Mouse (Mus musculus) mouse trophoblast stem cell (cell line): ENCODE results near the gene Polr2c.

ENCODE experiments used
- in situ Hi-C, 2 experiments: fragments of 300-500 bp; cut with MseI, MboI; formaldehyde crosslinking; loops; 2 replicates in 1 of 2; 3 replicates in 1 of 2; pipeline ENCODE4 v1.15.1; 2025

Gene Polr2c

GRCm38 (mm10) chr8:94880742-94881141, 23.5 kb downstream of the Polr2c start:
- in situ Hi-C loops, result no loop called here

- in situ Hi-C loops, result no loop called here
Observed at GRCm38 (mm10) chr8:94888383-94889036, 31.3 kb downstream of the Polr2c start.

DNA sequence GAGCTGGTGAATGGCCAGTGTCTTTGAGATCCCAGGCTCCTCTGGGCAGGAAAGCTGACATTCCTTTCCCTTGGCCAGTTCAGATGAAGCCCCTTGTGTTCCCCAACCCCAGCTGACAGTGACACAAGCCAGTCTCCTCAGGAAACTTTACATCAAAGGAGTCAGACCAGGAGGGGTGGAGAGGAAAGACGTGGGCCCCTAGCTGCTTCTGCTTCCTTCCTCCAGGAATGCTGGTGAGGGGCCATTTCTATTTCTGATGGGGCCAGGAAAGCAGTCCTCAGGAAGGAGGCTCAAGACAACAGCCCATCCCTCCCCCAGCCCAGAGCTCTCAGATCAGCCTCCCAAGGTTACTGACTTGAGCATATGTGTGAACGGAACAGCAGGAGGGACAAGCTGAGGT, 35.7 kb downstream of the Polr2c start:
- in situ Hi-C loops, result no loop called here

DNA sequence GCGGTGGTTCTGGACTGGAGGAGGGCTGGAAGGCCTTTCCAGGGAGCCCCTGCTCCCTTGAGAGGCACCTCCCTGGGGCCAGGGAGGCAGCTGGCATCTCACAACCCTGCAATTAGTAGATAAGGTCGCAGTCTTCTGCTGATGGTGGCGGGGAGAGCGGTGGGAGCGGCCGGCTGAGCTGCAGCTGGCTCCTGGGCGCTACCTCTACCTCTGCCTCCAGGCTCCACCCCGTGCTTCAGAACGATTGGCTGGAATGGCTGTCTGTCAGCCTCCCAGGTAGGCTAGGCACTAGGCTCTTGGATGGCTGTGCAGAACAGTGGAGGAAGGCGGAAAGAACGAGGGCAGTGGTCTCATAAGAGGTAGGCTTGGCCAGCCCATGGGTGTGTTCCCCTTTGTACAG, 42.0 kb downstream of the Polr2c start:
- in situ Hi-C loops, result no loop called here

DNA sequence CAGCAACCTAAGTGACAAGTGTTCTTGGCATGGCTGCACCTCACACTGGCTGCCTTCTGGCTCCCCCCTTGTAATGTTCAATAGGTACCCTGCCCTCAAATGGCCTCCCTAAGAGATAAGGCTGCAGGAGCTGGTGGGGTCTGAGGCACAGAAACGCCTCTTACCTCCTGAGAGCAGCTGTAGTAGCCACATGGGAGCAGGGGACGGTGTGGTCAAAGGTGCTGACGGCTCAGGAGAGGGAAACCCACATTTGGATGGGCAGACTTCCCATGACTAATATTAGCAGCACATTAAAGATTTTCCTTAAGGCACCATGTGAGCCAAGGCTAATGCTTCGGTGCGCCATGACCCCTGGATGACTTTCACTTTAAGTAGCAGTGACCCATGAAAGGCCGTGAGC, 43.4 kb downstream of the Polr2c start:
- in situ Hi-C loops, result no loop called here

DNA sequence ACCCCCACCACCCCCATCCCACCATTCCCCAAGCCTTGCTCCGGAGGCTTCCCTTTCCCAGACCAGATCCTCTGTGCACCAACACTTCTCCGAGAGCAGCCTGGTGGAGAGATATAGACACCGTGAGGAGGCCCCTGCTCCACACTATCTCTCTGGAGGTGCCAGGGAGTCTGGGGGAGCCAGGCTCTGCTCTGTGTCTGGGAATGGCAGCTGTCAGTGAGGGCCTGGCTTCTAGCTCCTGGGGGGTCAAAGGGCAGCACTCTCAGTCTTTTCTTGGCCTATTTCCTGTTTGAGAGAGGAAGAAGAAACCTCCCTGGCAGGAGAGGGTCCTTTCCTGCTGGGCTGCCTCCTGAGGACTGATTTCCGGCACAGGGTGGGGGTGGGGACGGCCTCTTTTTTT, 43.8 kb downstream of the Polr2c start:
- in situ Hi-C loops, result no loop called here

DNA sequence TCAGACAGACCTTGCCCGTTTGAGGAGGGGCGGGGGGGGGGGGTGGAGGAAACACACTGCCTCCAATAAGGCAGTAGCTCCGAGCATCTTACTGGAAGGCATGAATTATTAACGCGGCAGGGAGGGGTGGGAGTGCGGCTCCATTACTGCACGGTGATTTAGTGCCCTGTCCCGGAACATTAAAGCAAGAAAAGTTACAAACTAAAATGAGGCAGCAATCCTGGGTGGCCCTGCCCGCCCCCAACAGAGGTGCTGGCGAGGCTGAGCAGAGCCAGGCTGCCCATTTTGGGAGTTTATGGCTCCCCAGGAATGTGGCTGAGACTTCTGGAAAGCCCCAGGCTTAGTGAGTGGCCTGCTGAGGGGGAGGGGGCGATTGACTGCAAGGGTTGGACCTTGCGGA, 46.5 kb downstream of the Polr2c start:
- in situ Hi-C loops, result no loop called here

DNA sequence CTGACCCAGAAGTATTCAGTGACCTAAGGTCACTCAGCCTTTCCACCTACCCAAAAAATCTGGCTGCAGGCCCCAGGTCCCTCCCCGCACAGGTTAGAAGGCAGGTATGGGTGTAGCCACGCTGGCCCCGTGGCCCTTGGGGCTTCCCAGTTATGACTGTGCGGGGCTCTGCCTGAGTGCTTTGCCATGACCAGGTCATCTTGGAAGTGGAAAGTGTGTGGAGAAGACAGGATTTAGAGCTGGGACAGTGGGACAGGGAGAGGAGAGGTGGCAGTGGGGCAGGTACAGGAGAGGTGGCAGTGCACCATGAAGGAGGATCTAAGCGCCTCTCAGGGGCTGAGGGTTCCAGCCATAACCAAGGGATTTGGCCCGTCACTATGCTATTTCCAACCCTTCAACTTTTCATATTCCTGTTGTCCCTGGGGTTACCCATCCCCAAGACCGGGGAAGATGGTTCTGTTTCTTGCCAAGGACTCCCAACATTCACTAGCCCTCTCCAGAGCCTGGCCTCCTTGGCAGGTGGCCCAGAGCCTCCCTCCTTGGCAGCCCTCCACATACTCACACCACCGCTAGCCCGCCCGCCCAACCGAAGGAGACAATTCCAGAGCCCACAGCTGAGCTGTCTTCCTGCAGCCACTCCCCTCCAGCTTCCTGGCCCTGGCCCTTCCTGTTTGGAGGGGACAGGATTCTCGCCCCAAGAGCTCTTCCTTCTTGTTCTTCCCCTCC, 47.4 kb downstream of the Polr2c start:
- in situ Hi-C loops, result loop anchor here (5.0 kb wide), 1 partner anchor 32 kb away; no protein-coding TSS in a partner anchor

GRCm38 (mm10) chr8:94907591-94908300, 50.5 kb downstream of the Polr2c start:
- in situ Hi-C loops, result loop anchor here (5.0 kb wide), 1 partner anchor 35 kb away; no protein-coding TSS in a partner anchor

DNA sequence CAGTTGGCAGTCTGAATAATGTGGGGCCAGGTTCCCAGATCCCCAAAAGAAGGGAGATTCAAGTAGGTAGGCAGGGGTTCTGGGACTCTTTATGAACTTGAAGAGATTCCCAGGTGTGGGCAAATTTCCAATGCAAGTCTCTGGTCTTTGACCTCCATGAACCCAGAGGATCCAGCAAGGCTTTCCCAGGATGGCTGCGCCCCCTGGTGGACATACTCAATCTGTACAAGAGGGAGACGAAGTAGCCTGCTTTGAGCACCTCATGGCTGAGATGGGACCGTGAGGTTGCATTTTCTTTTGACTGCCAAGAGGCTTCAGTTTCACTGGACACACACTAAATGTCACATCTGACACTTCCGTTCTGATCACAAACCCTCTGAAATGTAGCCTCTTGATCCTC, 51.6 kb downstream of the Polr2c start:
- in situ Hi-C loops, result loop anchor here (5.0 kb wide), 1 partner anchor 37 kb away; no protein-coding TSS in a partner anchor

GRCm38 (mm10) chr8:94913061-94913660, 55.9 kb downstream of the Polr2c start:
- in situ Hi-C loops, result no loop called here

DNA sequence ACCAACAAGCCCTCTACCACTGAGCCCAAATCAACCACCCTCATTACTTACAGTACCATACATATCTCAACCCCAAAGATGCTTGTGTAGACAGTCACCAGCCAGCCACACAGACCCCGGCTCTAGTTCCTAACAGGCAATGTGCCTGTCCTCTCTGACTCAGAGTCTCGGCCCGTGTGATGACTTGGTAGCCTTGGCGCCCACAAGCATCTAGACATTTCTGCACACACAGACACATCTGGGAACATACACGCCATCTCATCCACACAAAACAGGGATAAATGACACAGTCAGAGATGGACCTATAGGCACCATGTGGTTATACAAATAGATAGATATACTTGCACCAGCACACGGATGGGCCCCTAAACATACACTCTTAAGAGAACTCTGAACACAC, 57.0 kb downstream of the Polr2c start:
- in situ Hi-C loops, result no loop called here

GRCm38 (mm10) chr8:94914701-94915101, 57.5 kb downstream of the Polr2c start:
- in situ Hi-C loops, result no loop called here

DNA sequence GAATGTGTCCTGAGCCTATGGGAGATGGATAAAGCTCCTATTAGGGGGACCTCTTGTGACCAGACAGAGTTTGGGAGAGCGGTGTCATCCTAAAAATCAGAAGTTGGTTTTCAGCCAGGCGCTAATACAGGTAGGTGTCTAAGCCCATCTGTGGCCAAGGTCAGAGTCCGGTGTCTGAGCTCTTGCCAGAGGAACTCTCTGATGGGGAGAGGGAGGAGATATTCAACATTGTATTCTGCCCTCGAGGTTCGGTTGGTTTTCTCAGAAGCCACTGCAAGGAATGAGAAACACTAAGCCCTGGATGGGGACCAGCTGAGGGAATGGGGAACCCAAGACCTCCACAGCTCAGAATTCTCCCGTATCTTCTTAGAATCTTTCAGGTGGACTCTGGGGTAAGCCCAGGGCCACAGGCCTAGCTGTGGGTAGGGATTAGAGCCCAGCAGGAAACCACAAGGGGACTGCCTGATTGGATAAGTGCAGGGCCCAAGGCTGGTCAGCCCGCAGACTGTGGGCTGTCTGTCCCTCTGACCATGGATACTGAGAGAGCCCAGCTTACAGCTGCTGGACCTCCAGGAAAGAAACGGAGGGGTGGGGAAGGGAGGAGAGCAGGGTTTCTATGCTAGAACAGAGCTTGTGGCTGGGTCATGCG, 59.2 kb downstream of the Polr2c start:
- in situ Hi-C loops, result no loop called here

GRCm38 (mm10) chr8:94916960-94917324, 59.7 kb downstream of the Polr2c start:
- in situ Hi-C loops, result no loop called here

GRCm38 (mm10) chr8:94917352-94917751, 60.1 kb downstream of the Polr2c start:
- in situ Hi-C loops, result no loop called here

DNA sequence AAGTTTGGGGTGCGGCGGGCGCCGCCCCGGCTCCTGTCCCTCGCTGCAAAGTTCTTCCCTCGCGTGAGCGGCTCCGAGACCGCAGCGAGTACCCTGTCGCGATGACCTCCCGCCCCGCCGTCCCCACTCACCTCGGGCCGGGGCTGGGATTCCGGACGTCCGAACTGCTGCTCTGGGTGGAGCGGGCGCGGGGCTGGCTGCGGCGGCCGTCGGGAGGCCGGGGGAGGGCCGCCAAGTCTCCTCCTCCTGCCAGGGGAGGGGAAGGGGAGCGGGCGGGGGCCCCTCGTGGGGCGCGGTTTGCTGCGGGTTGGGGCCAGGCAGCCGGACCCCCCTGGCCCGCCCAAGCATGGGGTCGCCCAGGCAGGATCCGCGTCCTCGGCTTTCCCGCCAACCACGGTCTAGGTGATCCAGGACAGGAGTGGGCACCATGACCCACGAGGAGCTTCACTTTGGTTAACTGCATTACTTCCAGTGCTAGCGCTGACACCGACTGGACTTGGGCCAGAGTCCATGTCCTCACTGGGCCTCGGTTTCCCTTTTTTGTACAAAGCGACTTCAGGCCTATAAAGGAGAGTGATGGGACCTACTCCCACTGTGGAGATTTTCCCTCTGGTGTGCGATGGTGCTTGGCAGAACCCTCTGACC, 60.7 kb downstream of the Polr2c start, which contains the start of gene Ccdc102a:
Gene Ccdc102a (minus strand): TSS at position 248 of the 645 bp plus-strand sequence.
- in situ Hi-C loops, result no loop called here

GRCm38 (mm10) chr8:94919256-94919655, 62.0 kb downstream of the Polr2c start:
- in situ Hi-C loops, result no loop called here

DNA sequence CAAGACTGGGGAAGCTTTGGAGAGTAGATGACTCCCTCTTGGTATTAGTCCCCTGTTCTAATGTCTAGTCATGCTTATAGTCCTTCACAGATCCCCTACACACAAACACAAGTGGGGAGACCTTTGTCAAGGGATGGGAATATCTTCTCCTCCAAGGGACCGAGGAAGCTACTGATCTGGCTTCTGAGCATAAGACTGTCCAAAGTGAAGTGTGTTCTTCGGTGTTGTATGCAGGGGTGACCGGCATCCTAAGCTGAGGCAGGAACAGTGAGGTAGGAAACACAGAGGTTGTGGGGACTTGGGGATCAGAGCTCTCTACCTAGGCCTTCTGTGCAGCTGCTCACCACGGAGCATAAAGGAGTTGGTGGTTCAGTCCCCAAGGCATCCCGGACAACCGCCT, 64.9 kb downstream of the Polr2c start:
- in situ Hi-C loops, result no loop called here

DNA sequence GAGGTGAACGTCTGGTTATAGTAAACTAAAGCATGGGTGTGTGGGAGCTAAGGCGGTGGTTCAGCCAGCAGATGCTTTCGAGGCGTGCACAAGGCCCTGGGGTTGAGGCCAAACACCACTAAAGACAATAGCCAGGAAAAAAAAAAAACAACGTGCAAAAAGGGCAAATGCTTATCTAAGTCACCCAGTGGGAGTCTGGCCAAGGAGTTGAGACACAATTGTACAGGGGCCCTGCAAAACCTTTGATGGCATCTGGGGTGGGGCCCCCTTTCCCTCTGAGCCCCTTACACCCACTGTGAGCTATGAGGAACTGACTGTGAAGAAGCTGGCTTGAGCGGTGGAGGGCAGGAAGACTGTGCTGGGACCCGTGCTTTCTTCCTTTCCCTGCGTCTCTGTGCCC, 65.4 kb downstream of the Polr2c start:
- in situ Hi-C loops, result no loop called here
